Mouse (Mus musculus) lung, adult 2 months (tissue): ENCODE data around the gene Ebi3.

ENCODE experiments used
- CTCF ChIP-seq: fragments of 200-500 bp; IDR thresholded peaks from 2 replicates; pipeline ENCODE4 v1.5.1; 2011; ENCODE audit warnings: mild to moderate bottlenecking, low read length, control low read depth; ENCODE audit not compliant: insufficient read depth
- POLR2A ChIP-seq: fragments of 200-500 bp; IDR thresholded peaks from 2 replicates; pipeline ENCODE4 v1.6.1; 2011; ENCODE audit warnings: low read depth, mild to moderate bottlenecking, control low read depth, low read length, borderline replicate concordance; ENCODE audit errors: extremely low read depth

- TF ChIP-seq CTCF (no peak), POLR2A (no peak)
Measured at GRCm38 (mm10) chr17:55961631-55962030, 9.2 kb downstream of the Ebi3 start.
